Mouse (Mus musculus): ENCODE measurements around the gene Olfr1443.

Olfr1443 gene

DNA sequence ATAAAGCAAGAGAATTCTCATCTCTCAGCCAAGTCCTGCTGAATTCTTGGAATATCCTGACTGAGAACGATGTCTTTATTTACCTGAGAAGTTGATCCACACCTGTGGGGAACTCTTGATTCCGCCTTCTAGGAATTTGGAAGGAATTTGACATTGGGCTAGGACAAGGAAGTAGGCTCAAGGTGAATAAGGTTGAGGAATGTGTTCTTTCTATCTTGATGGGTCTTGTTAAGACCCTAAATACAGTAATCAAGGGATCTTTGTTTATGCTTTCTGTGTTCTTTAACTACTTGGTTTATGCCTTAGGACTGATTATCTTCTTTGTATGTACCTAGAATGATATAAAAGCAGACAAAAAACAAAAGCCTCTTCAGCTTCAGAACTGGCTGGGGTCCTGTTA, 54.0 kb downstream of the Olfr1443 start:
- DNase-seq (ENCODE audit: extremely low spot score, low spot score): no peak
